Mouse (Mus musculus): Measurements from ENCODE around the gene Als2. TPM values are rescaled to one million over a fixed set of nuclear protein-coding genes. Genes with fewer than 3 reads are reported as not detected.

The Als2 gene
- polyA plus RNA-seq, 1 experiment from 2014 or later, result 23.0 TPM

GRCm38 (mm10) chr1:59162309-59163024, 74.6 kb downstream of the Als2 start:
- no peaks in the 10 kb centered on the region for H3K9me3 ChIP-seq (ENCODE audit: control insufficient read depth, low read length)
- ATAC-seq, result no peak
- peaks cover 9% of the 10 kb centered on the region for H3K36me3 ChIP-seq (ENCODE audit: control insufficient read depth, insufficient read depth)
- H3K27me3 ChIP-seq (replicated peaks; ENCODE audit: control insufficient read depth, insufficient read depth, low read length), result no peaks in the 10 kb centered on the region
- H3K4me1 ChIP-seq (replicated peaks; ENCODE audit: control insufficient read depth, insufficient read depth, low read length), result peaks cover 2% of the 10 kb centered on the region; the same call in 1 of the 2 replicates
- H3K9ac ChIP-seq (replicated peaks; ENCODE audit: low read depth, low read length), result no peak overlapping the region
- H3K27ac ChIP-seq (ENCODE audit: low read length), result no peak overlapping the region
- no peak overlapping the region for H3K4me2 ChIP-seq (ENCODE audit: low read length)
- 25% methylated on average over 8 of the region's 8 CpGs for WGBS
- no peak overlapping the region for H3K4me3 ChIP-seq (replicated peaks; ENCODE audit: low read length)

GRCm38 (mm10) chr1:59161396-59161795, 75.6 kb downstream of the Als2 start:
- H3K9me3 ChIP-seq (ENCODE audit: control insufficient read depth, low read length), result no peaks in the 10 kb centered on the region
- H3K4me1 ChIP-seq (replicated peaks; ENCODE audit: control insufficient read depth, insufficient read depth, low read length), result peaks cover 2% of the 10 kb centered on the region; the same call in 1 of the 2 replicates
- ATAC-seq, result no peak
- no peaks in the 10 kb centered on the region for H3K27me3 ChIP-seq (replicated peaks; ENCODE audit: control insufficient read depth, insufficient read depth, low read length)
- no peak overlapping the region for H3K4me3 ChIP-seq (replicated peaks; ENCODE audit: low read length)
- WGBS, result 70% methylated on average over 6 of the region's 6 CpGs
- no peak overlapping the region for H3K4me2 ChIP-seq (ENCODE audit: low read length)
- H3K9ac ChIP-seq (replicated peaks; ENCODE audit: low read depth, low read length), result no peak overlapping the region
- H3K36me3 ChIP-seq (ENCODE audit: control insufficient read depth, insufficient read depth), result no peaks in the 10 kb centered on the region; the same call in 1 of the 2 replicates
- no peak overlapping the region for H3K27ac ChIP-seq (ENCODE audit: low read length)

GRCm38 (mm10) chr1:59160871-59161270, 76.2 kb downstream of the Als2 start:
- Histone ChIP-seq H3K4me1 (replicated peaks; ENCODE audit: control insufficient read depth, insufficient read depth, low read length) (peaks cover 2% of the 10 kb centered on the region; the same call in 1 of the 2 replicates), H3K9me3 (ENCODE audit: control insufficient read depth, low read length) (no peaks in the 10 kb centered on the region), H3K4me3 (replicated peaks; ENCODE audit: low read length) (no peak overlapping the region), H3K9ac (replicated peaks; ENCODE audit: low read depth, low read length) (no peak overlapping the region), H3K27me3 (replicated peaks; ENCODE audit: control insufficient read depth, insufficient read depth, low read length) (no peaks in the 10 kb centered on the region), H3K4me2 (ENCODE audit: low read length) (no peak overlapping the region), H3K27ac (ENCODE audit: low read length) (no peak overlapping the region), H3K36me3 (ENCODE audit: control insufficient read depth, insufficient read depth) (no peaks in the 10 kb centered on the region; the same call in 1 of the 2 replicates)
- 74% methylated on average over 6 of the region's 6 CpGs for WGBS
- ATAC-seq, result no peak

- 84% methylated on average over 3 of the region's 3 CpGs for WGBS
- Histone ChIP-seq H3K9ac (replicated peaks; ENCODE audit: low read depth, low read length) (no peak overlapping the region), H3K27me3 (replicated peaks; ENCODE audit: control insufficient read depth, insufficient read depth, low read length) (no peaks in the 10 kb centered on the region), H3K4me1 (replicated peaks; ENCODE audit: control insufficient read depth, insufficient read depth, low read length) (peaks cover 2% of the 10 kb centered on the region; the same call in 1 of the 2 replicates), H3K9me3 (ENCODE audit: control insufficient read depth, low read length) (no peaks in the 10 kb centered on the region), H3K4me2 (ENCODE audit: low read length) (no peak overlapping the region), H3K27ac (ENCODE audit: low read length) (no peak overlapping the region), H3K4me3 (replicated peaks; ENCODE audit: low read length) (no peak overlapping the region), H3K36me3 (ENCODE audit: control insufficient read depth, insufficient read depth) (no peaks in the 10 kb centered on the region; the same call in 1 of the 2 replicates)
- no peak for ATAC-seq
Observed at GRCm38 (mm10) chr1:59159136-59159535, 77.9 kb downstream of the Als2 start.

- no peaks in the 10 kb centered on the region for H3K27me3 ChIP-seq (replicated peaks; ENCODE audit: control insufficient read depth, insufficient read depth, low read length)
- WGBS, result 82% methylated on average over 7 of the region's 7 CpGs
Observed at GRCm38 (mm10) chr1:59158498-59158897, 78.5 kb downstream of the Als2 start.

GRCm38 (mm10) chr1:59157846-59158245, 79.2 kb downstream of the Als2 start:
- H3K4me1 ChIP-seq (replicated peaks; ENCODE audit: control insufficient read depth, insufficient read depth, low read length), result peaks cover 2% of the 10 kb centered on the region; the same call in 1 of the 2 replicates
- WGBS, result 89% methylated on average over 4 of the region's 4 CpGs
- no peaks in the 10 kb centered on the region for H3K9me3 ChIP-seq (ENCODE audit: control insufficient read depth, low read length)
- ATAC-seq, result no peak
- H3K4me2 ChIP-seq (ENCODE audit: low read length), result no peak overlapping the region
- H3K4me3 ChIP-seq (replicated peaks; ENCODE audit: low read length), result no peak overlapping the region
- no peaks in the 10 kb centered on the region for H3K36me3 ChIP-seq (ENCODE audit: control insufficient read depth, insufficient read depth)
- H3K27me3 ChIP-seq (replicated peaks; ENCODE audit: control insufficient read depth, insufficient read depth, low read length), result no peaks in the 10 kb centered on the region
- no peak overlapping the region for H3K9ac ChIP-seq (replicated peaks; ENCODE audit: low read depth, low read length)
- H3K27ac ChIP-seq (ENCODE audit: low read length), result no peak overlapping the region

More at GRCm38 (mm10) chr1:59158498-59158897, 78.5 kb downstream of the Als2 start:
- no peak overlapping the region for H3K27ac ChIP-seq (ENCODE audit: low read length)
- no peaks in the 10 kb centered on the region; the same call in 1 of the 2 replicates for H3K36me3 ChIP-seq (ENCODE audit: control insufficient read depth, insufficient read depth)
- H3K4me2 ChIP-seq (ENCODE audit: low read length), result no peak overlapping the region
- H3K9ac ChIP-seq (replicated peaks; ENCODE audit: low read depth, low read length), result no peak overlapping the region
- H3K9me3 ChIP-seq (ENCODE audit: control insufficient read depth, low read length), result no peaks in the 10 kb centered on the region
- ATAC-seq, result no peak
- H3K4me1 ChIP-seq (replicated peaks; ENCODE audit: control insufficient read depth, insufficient read depth, low read length), result peaks cover 2% of the 10 kb centered on the region; the same call in 1 of the 2 replicates
- no peak overlapping the region for H3K4me3 ChIP-seq (replicated peaks; ENCODE audit: low read length)

- Histone ChIP-seq H3K9ac (replicated peaks; ENCODE audit: low read depth, low read length) (no peak overlapping the region), H3K4me2 (ENCODE audit: low read length) (no peak overlapping the region), H3K9me3 (ENCODE audit: control insufficient read depth, low read length) (no peaks in the 10 kb centered on the region), H3K36me3 (ENCODE audit: control insufficient read depth, insufficient read depth) (no peaks in the 10 kb centered on the region), H3K4me1 (replicated peaks; ENCODE audit: control insufficient read depth, insufficient read depth, low read length) (no peaks in the 10 kb centered on the region), H3K4me3 (replicated peaks; ENCODE audit: low read length) (no peak overlapping the region), H3K27ac (ENCODE audit: low read length) (no peak overlapping the region), H3K27me3 (replicated peaks; ENCODE audit: control insufficient read depth, insufficient read depth, low read length) (no peaks in the 10 kb centered on the region)
- no peak for ATAC-seq
- WGBS, result 79% methylated on average over 4 of the region's 4 CpGs
Observed at GRCm38 (mm10) chr1:59152346-59152745, 84.7 kb downstream of the Als2 start.

GRCm38 (mm10) chr1:59150542-59150941, 86.5 kb downstream of the Als2 start:
- 85% methylated on average over 5 of the region's 5 CpGs for WGBS
- H3K4me3 ChIP-seq (replicated peaks; ENCODE audit: low read length), result no peak overlapping the region
- no peak for ATAC-seq
- no peaks in the 10 kb centered on the region for H3K4me1 ChIP-seq (replicated peaks; ENCODE audit: control insufficient read depth, insufficient read depth, low read length)
- no peak overlapping the region for H3K9ac ChIP-seq (replicated peaks; ENCODE audit: low read depth, low read length)
- no peaks in the 10 kb centered on the region for H3K36me3 ChIP-seq (ENCODE audit: control insufficient read depth, insufficient read depth)
- H3K27ac ChIP-seq (ENCODE audit: low read length), result no peak overlapping the region
- H3K27me3 ChIP-seq (replicated peaks; ENCODE audit: control insufficient read depth, insufficient read depth, low read length), result no peaks in the 10 kb centered on the region
- H3K4me2 ChIP-seq (ENCODE audit: low read length), result no peak overlapping the region
- no peaks in the 10 kb centered on the region for H3K9me3 ChIP-seq (ENCODE audit: control insufficient read depth, low read length)

- no peak for ATAC-seq
Observed at GRCm38 (mm10) chr1:59144543-59144942, 92.5 kb downstream of the Als2 start.

More at GRCm38 (mm10) chr1:59144543-59144942, 92.5 kb downstream of the Als2 start:
- 80% methylated on average over 10 of the region's 10 CpGs for WGBS
- Histone ChIP-seq H3K27ac (ENCODE audit: low read length) (no peak overlapping the region), H3K9ac (replicated peaks; ENCODE audit: low read depth, low read length) (no peak overlapping the region), H3K4me3 (replicated peaks; ENCODE audit: low read length) (no peak overlapping the region), H3K4me2 (ENCODE audit: low read length) (no peak overlapping the region), H3K36me3 (ENCODE audit: control insufficient read depth, insufficient read depth) (no peaks in the 10 kb centered on the region), H3K27me3 (replicated peaks; ENCODE audit: control insufficient read depth, insufficient read depth, low read length) (no peaks in the 10 kb centered on the region), H3K9me3 (ENCODE audit: control insufficient read depth, low read length) (no peaks in the 10 kb centered on the region), H3K4me1 (replicated peaks; ENCODE audit: control insufficient read depth, insufficient read depth, low read length) (no peaks in the 10 kb centered on the region)
